Mouse (Mus musculus): ENCODE data around the gene Tnxb. TPM values are rescaled to one million over a fixed set of nuclear protein-coding genes. Genes with fewer than 3 reads are reported as not detected.

Tnxb gene
- polyA plus RNA-seq, 1 experiment from 2014 or later: 0.09 TPM

- peak overlapping the region; percentile 72 for H3K9ac ChIP-seq
- ATAC-seq (ENCODE audit: low FRiP score): no peak
- H3K27ac ChIP-seq: 0 out of 2 replicates have a peak overlapping the region, but pooled peaks have one; percentile 74
- 45% methylated on average over 10 of the region's 10 CpGs for WGBS
- H3K4me1 ChIP-seq (replicated peaks): peaks cover 50% of the 10 kb centered on the region
- peak overlapping the region; percentile 56 for H3K4me3 ChIP-seq
- no peaks in the 10 kb centered on the region for H3K9me3 ChIP-seq
- H3K27me3 ChIP-seq: no peaks in the 10 kb centered on the region
- peaks cover 20% of the 10 kb centered on the region for H3K36me3 ChIP-seq
- peak overlapping the region; percentile 85 for H3K4me2 ChIP-seq
Measured at GRCm38 (mm10) chr17:34645256-34645829, 25.0 kb upstream of the Tnxb start.

DNA sequence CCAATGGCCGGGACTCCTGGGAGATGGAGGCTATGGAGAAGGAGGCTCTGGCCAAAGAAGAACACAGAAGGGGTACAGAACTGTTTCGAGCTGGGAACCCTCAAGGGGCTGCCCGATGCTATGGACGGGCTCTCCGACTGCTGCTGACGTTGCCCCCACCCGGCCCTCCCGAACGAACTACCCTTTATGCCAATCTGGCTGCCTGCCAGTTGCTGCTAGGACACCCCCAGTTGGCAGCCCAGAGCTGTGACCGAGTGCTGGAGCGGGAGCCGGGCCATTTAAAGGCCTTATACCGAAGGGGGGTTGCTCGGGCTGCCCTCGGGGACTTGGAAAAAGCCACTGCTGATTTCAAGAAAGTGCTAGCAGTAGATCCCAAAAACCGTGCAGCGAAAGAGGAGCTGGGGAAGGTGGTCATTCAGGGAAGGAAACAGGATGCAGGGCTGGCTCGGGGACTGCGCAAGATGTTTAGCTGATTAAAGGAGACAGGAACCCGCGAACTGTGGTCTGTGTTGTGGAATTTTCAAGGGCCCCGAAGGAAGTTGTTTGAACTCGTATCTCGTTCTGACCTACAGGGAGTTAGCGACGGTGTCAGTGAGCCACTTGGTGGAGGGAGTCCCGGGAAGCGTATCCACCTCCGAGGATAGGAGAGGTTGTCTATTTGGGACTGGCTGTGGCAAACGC is 24.4 kb upstream of the Tnxb start:
- Histone ChIP-seq H3K4me3 (peak overlapping the region; percentile 97), H3K9me3 (no peaks in the 10 kb centered on the region), H3K27me3 (no peaks in the 10 kb centered on the region), H3K9ac (no peak overlapping the region), H3K27ac (no peak overlapping the region), H3K36me3 (peaks cover 27% of the 10 kb centered on the region), H3K4me1 (replicated peaks) (peaks cover 44% of the 10 kb centered on the region), H3K4me2 (peak overlapping the region; percentile 85)
- WGBS: 85% methylated on average over 30 of the region's 30 CpGs
- ATAC-seq (ENCODE audit: low FRiP score): no peak

- Histone ChIP-seq H3K4me3 (peak within 1 kb of the TSS; percentile 97), H3K27me3 (no peaks in the 10 kb centered on the region), H3K27ac (peak within 1 kb of the TSS; percentile 88), H3K9ac (peak within 1 kb of the TSS; percentile 97), H3K4me1 (replicated peaks) (peaks cover 35% of the 10 kb centered on the region), H3K4me2 (peak within 1 kb of the TSS; percentile 85), H3K9me3 (no peaks in the 10 kb centered on the region), H3K36me3 (peaks cover 38% of the 10 kb centered on the region)
- WGBS: 1% methylated on average over 65 of the region's 66 CpGs
- peak; percentile 95 for ATAC-seq (ENCODE audit: low FRiP score)
Measured at GRCm38 (mm10) chr17:34646906-34647787, 23.2 kb upstream of the Tnxb start, which contains the start of gene Atf6b. TSS of gene Atf6b (plus strand) at chr17:34647146.

DNA sequence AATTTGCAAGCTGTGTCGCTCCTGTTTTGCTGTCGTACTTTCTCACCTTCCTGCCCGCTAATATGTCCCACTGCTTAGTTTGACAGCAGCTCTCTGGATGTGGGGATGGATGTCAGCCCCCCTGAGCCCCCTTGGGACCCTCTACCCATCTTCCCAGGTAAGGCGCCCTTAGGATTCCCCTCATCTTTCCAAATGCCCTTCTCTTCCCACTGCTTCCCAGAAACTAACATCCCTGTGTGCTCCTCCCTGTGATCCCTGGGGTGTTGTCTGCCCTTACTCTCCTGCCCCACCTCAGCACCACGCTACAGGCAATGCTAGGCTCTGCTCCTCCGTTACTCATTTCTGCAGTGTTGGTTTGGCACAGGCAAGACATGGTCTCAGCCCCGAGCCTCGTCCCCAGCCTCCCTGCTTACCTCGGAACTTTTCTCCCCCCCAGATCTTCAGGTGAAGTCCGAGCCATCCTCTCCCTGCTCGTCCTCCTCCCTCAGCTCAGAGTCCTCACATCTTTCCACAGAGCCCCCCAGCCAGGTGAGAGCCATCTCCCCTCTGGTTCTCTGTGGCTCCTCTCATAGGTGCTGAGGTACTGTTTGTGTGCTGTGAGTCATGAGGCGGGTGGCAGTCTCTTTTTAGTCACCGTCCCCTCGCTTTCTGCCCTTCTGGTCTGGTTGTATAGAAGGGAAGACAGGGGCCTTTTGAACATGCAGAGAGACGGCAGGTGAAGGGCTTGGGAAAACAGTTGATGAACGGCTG is 22.0 kb upstream of the Tnxb start:
- ATAC-seq (ENCODE audit: low FRiP score): no peak
- peaks cover 35% of the 10 kb centered on the region for H3K4me1 ChIP-seq (replicated peaks)
- H3K9me3 ChIP-seq: no peaks in the 10 kb centered on the region
- no peak overlapping the region for H3K27ac ChIP-seq
- peaks cover 50% of the 10 kb centered on the region for H3K36me3 ChIP-seq
- H3K4me2 ChIP-seq: peak overlapping the region; percentile 85
- 85% methylated on average over 16 of the region's 16 CpGs for WGBS
- peak overlapping the region; percentile 97 for H3K4me3 ChIP-seq
- H3K27me3 ChIP-seq: no peaks in the 10 kb centered on the region
- peak overlapping the region; percentile 97 for H3K9ac ChIP-seq

DNA sequence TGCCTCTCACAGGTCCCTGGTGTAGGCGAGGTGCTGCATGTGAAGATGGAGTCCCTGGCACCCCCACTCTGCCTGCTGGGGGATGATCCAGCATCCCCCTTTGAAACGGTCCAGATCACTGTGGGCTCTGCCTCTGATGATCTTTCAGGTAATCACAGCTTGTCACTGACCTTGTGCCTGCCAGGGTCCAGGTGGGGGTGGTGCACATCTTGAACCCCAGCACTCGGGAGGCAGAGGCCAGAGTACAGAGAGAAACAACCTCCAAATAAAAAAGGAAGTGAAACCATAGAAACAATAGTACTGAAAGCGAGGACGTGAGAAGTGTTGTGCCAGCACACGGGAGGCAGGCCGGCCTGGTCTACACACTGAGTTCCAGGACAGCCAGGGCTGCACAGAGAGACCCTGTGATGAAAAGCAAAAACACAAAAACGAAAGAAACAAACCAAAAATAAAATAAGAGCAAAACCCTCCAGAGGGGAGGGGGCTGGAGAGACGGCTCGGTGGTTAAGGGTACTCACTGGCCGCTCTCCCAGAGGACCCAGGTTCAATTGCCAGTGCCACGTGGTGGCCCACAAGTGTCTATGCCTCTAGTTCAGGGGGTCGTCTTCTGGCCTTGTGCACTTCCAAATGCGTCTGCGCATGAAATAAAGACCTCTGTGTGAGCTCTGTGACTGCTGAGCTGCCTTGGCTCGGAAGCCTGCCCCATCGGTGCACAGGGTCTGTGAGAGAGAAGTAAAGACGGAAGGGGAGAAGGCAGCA is 21.1 kb upstream of the Tnxb start:
- no peak for ATAC-seq (ENCODE audit: low FRiP score)
- Histone ChIP-seq H3K9ac (no peak overlapping the region), H3K4me3 (no peak overlapping the region), H3K27ac (no peak overlapping the region), H3K36me3 (peaks cover 60% of the 10 kb centered on the region), H3K4me1 (replicated peaks) (peaks cover 35% of the 10 kb centered on the region), H3K27me3 (no peaks in the 10 kb centered on the region), H3K9me3 (no peaks in the 10 kb centered on the region), H3K4me2 (no peak overlapping the region)
- 90% methylated on average over 18 of the region's 18 CpGs for WGBS

DNA sequence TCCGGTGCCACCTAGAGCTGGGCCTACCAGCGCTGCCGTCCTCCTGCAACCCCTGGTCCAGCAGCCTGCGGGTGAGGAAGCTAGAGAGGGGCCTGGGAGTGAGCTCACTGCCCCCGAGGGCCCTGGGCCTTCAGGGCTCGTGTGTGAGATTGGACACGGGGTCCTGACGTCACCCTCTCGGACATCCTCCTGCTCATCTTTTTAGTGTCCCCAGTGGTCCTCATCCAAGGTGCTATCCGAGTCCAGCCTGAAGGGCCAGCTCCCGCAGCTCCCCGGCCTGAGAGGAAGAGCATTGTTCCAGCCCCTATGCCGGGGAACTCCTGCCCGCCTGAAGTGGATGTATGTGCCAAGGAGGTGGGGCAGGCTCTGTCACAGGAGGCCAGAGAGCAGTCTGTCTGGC is 19.6 kb upstream of the Tnxb start:
- peaks cover 72% of the 10 kb centered on the region for H3K36me3 ChIP-seq
- 0 out of 2 replicates have a peak overlapping the region, but pooled peaks have one; percentile 29 for H3K9ac ChIP-seq
- ATAC-seq (ENCODE audit: low FRiP score): no peak
- H3K27me3 ChIP-seq: no peaks in the 10 kb centered on the region
- no peaks in the 10 kb centered on the region for H3K9me3 ChIP-seq
- peaks cover 30% of the 10 kb centered on the region for H3K4me1 ChIP-seq (replicated peaks)
- no peak overlapping the region for H3K27ac ChIP-seq
- 92% methylated on average over 14 of the region's 14 CpGs for WGBS
- no peak overlapping the region for H3K4me2 ChIP-seq
- H3K4me3 ChIP-seq: no peak overlapping the region

DNA sequence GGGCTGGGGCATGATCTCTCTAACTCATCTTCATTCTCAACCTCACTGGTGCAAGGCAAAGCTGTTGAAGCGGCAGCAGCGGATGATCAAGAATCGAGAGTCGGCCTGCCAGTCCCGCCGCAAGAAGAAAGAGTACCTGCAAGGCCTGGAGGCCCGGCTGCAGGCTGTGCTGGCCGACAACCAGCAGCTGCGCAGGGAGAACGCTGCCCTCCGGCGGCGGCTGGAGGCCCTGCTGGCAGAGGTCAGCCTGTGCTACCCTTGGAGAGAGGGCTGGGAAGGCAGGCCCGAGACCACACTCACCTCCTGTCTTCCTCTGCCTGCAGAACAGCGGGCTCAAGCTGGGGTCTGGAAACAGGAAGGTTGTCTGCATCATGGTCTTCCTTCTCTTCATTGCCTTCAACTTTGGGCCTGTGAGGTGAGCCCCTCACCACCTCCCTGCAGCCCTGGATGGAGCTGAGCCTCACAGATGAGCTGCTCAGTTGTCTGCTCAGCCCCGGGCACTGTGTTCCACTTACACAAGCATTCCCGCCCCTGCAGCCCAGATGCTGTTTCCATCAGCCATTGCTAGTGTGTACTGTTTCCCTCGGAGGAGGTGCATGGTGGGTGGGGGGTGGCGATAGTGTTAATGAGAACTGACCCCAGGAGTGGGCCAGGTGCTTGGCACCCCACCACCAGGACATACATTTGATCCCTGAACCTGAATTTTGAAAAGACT is 18.7 kb upstream of the Tnxb start:
- Histone ChIP-seq H3K36me3 (peaks cover 72% of the 10 kb centered on the region), H3K27me3 (no peaks in the 10 kb centered on the region), H3K4me1 (replicated peaks) (peaks cover 30% of the 10 kb centered on the region), H3K4me2 (no peak overlapping the region), H3K4me3 (no peak overlapping the region), H3K9me3 (no peaks in the 10 kb centered on the region), H3K27ac (no peak overlapping the region), H3K9ac (no peak overlapping the region)
- no peak for ATAC-seq (ENCODE audit: low FRiP score)
- WGBS: 49% methylated on average over 19 of the region's 19 CpGs

GRCm38 (mm10) chr17:34652546-34652945 is 17.8 kb upstream of the Tnxb start:
- H3K4me2 ChIP-seq: no peak overlapping the region
- ATAC-seq (ENCODE audit: low FRiP score): no peak
- no peak overlapping the region for H3K27ac ChIP-seq
- H3K36me3 ChIP-seq: peaks cover 72% of the 10 kb centered on the region
- H3K4me1 ChIP-seq (replicated peaks): peaks cover 28% of the 10 kb centered on the region
- whole genome bisulfite sequencing: 90% methylated on average over 10 of the region's 10 CpGs
- H3K27me3 ChIP-seq: no peaks in the 10 kb centered on the region
- H3K9me3 ChIP-seq: no peaks in the 10 kb centered on the region
- no peak overlapping the region for H3K4me3 ChIP-seq
- no peak overlapping the region for H3K9ac ChIP-seq

DNA sequence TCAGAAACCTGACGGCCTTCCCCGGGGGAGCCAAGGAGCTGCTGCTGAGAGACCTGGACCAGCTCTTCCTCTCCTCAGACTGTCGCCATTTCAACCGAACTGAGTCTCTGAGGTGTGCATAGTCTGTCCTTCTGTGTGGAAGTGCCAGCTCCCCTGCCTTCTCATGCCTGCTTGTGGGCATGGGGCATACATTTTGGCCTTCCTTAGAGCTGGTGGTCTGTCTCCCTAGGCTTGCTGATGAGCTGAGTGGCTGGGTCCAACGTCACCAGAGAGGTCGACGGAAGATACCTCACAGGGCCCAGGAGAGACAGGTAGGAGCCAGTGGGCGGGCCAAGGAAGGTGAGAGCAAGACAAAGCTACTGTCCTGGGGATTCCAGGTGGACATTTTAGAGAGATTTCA is 17.4 kb upstream of the Tnxb start:
- no peak for ATAC-seq (ENCODE audit: low FRiP score)
- Histone ChIP-seq H3K27ac (no peak overlapping the region), H3K4me3 (no peak overlapping the region), H3K4me2 (no peak overlapping the region), H3K9me3 (no peaks in the 10 kb centered on the region), H3K9ac (no peak overlapping the region), H3K36me3 (peaks cover 72% of the 10 kb centered on the region), H3K27me3 (no peaks in the 10 kb centered on the region; the same call in 1 of the 2 replicates), H3K4me1 (replicated peaks) (peaks cover 23% of the 10 kb centered on the region)
- whole genome bisulfite sequencing: 95% methylated on average over 8 of the region's 8 CpGs

GRCm38 (mm10) chr17:34653746-34654285 is 16.5 kb upstream of the Tnxb start:
- Histone ChIP-seq H3K9ac (no peak overlapping the region), H3K9me3 (no peaks in the 10 kb centered on the region), H3K36me3 (peaks cover 67% of the 10 kb centered on the region), H3K4me1 (replicated peaks) (peaks cover 15% of the 10 kb centered on the region), H3K27me3 (no peaks in the 10 kb centered on the region; the same call in 1 of the 2 replicates), H3K4me3 (no peak overlapping the region), H3K4me2 (no peak overlapping the region), H3K27ac (no peak overlapping the region)
- WGBS: 67% methylated on average over 9 of the region's 9 CpGs
- ATAC-seq (ENCODE audit: low FRiP score): no peak

Measured in hindbrain, embryonic 13.5 days (tissue).